Mouse (Mus musculus): ENCODE data around the gene Ifnl2. TPM values are rescaled to one million over a fixed set of nuclear protein-coding genes. Genes with fewer than 3 reads are reported as not detected.
A peak's percentile ranks its signal among the peaks of the same experiment; 100 is the strongest.
"Not testable (repeated sequence)": the region's sequence is repeated elsewhere in the genome, so short reads cannot be mapped to it uniquely, and the experiment has no call there.

Ifnl2 gene
- polyA plus RNA-seq, 1 experiment from 2014 or later = not detected

DNA sequence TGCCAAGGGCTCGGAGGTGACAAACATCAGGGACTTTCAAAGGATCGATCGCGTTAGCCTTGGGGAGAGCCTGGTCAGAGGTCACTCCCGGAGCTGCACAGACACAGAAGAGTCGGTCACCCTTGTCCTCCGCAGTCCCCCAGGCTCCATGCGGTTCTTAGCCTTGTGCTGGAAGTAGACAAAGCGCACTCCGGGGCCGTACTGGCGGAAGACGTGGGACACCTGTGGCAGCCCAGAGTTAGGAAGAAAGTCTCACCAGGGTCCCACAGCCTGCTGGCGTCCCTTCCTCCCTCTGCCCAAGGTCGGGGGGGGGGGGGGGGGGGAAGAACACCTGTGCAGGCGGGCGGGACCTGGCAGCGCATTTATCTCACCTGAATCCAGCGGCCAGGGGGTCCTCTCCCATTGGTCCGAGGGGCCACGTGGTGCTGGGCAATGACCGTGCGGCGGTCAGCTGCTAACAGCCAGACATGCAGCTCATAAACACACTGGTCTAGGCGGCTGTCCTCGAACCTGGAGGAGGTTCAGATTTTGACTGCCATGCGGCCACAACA is 33.9 kb upstream of the Ifnl2 start:
- no peak overlapping the region for H3K27ac ChIP-seq (replicated peaks)
- peaks cover 61% of the 10 kb centered on the region for H3K27me3 ChIP-seq
- H3K9me3 ChIP-seq (replicated peaks) = no peaks in the 10 kb centered on the region
- no peak overlapping the region for H3K4me3 ChIP-seq (replicated peaks)
- H3K36me3 ChIP-seq (replicated peaks) = no peaks in the 10 kb centered on the region
- H3K4me2 ChIP-seq = peak overlapping the region; percentile 45
- H3K9ac ChIP-seq = no peak overlapping the region
- no peak; the same call in 1 of the 2 replicates for ATAC-seq (ENCODE audit: insufficient read depth)
- 12% methylated on average over 26 of the region's 27 CpGs for WGBS (ENCODE audit: insufficient replicate concordance)
- H3K4me1 ChIP-seq (replicated peaks) = peaks cover 17% of the 10 kb centered on the region; the same call in 1 of the 2 replicates

DNA sequence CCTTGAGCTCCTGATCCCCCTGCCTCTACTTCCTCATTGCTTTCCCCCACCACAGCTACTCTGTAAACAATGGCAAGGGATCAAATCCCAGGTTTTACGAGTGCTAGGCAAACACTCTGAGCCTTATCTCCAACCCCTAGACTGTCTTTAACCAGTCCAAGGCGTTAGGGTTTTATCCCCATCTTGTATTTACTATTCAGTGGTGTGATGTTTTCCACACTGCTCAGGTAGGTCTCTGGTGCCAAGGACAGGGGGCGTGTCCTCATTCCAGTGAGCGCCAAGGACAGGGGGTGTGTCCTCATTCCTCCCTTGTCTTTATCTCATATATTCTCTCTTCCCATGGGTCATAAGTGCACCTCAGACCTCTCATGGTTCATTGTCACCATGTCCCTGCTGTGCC is 30.3 kb upstream of the Ifnl2 start, which contains the start of gene Sycn:
TSS of gene Sycn (plus strand) at position 360 of the 400 bp plus-strand sequence.
- no peak within 1 kb of the TSS for H3K4me2 ChIP-seq
- H3K36me3 ChIP-seq (replicated peaks) = no peaks in the 10 kb centered on the region
- H3K4me1 ChIP-seq (replicated peaks) = 0 out of 2 replicates have a peak, but pooled peaks cover 6% of the 10 kb centered on the region
- no peak within 1 kb of the TSS for H3K9ac ChIP-seq
- ATAC-seq (ENCODE audit: insufficient read depth) = no peak
- H3K27me3 ChIP-seq = peaks cover 29% of the 10 kb centered on the region
- no peak within 1 kb of the TSS for H3K27ac ChIP-seq (replicated peaks)
- no peaks in the 10 kb centered on the region for H3K9me3 ChIP-seq (replicated peaks)
- 51% methylated on average over 4 of the region's 4 CpGs for WGBS (ENCODE audit: insufficient replicate concordance)
- no peak within 1 kb of the TSS for H3K4me3 ChIP-seq (replicated peaks)

DNA sequence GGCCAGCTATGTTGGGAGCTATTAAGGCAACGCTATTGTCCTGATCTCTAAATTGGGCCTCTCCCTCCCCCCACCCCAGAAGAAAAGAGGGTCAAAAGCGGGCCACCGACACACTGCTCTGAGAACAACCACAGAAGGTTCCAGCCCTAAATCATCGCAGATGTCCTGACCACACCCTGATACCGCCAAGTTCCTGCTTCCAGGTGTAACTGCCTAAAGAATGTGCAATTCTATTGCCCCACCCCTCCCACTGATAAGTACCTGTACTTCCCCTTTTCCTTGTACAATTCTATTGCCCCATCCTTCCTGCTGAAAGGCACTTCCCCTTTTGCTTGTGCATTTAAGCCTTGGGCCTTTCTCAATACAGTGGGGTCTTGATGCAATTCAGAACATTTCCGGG is 28.6 kb upstream of the Ifnl2 start:
- not testable (repeated sequence) for H3K36me3 ChIP-seq (replicated peaks); H3K27ac ChIP-seq (replicated peaks); H3K9ac ChIP-seq; H3K4me1 ChIP-seq (replicated peaks); H3K4me3 ChIP-seq (replicated peaks); H3K4me2 ChIP-seq; H3K9me3 ChIP-seq (replicated peaks); ATAC-seq (ENCODE audit: insufficient read depth)
- 68% methylated on average over 6 of the region's 6 CpGs for WGBS (ENCODE audit: insufficient replicate concordance)
- peaks cover 12% of the 10 kb centered on the region for H3K27me3 ChIP-seq

DNA sequence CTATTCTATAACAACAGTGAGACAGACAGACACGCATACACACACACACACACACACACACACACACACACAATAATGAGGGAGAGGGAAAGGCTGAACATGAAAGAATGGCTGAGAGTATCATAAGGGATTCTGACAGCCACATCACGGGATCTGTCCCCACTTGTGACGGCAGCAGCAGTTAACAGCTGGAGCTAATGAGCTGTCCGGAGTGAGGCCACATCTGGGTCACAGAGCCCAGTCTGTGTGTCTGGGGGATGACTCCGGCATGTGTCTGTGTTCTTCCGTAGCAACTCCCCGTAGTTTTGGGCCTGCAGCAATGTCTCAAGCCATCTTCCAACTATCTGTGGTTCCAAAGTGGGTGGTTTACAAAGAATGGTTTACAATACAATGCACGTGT is 21.8 kb upstream of the Ifnl2 start:
- Histone ChIP-seq H3K27ac (replicated peaks) (no peak overlapping the region), H3K4me1 (replicated peaks) (peaks cover 9% of the 10 kb centered on the region), H3K27me3 (no peaks in the 10 kb centered on the region), H3K36me3 (replicated peaks) (no peaks in the 10 kb centered on the region), H3K9ac (no peak overlapping the region), H3K4me2 (no peak overlapping the region), H3K9me3 (replicated peaks) (no peaks in the 10 kb centered on the region), H3K4me3 (replicated peaks) (no peak overlapping the region)
- ATAC-seq (ENCODE audit: insufficient read depth) = no peak
- WGBS (ENCODE audit: insufficient replicate concordance) = 70% methylated on average over 8 of the region's 8 CpGs

DNA sequence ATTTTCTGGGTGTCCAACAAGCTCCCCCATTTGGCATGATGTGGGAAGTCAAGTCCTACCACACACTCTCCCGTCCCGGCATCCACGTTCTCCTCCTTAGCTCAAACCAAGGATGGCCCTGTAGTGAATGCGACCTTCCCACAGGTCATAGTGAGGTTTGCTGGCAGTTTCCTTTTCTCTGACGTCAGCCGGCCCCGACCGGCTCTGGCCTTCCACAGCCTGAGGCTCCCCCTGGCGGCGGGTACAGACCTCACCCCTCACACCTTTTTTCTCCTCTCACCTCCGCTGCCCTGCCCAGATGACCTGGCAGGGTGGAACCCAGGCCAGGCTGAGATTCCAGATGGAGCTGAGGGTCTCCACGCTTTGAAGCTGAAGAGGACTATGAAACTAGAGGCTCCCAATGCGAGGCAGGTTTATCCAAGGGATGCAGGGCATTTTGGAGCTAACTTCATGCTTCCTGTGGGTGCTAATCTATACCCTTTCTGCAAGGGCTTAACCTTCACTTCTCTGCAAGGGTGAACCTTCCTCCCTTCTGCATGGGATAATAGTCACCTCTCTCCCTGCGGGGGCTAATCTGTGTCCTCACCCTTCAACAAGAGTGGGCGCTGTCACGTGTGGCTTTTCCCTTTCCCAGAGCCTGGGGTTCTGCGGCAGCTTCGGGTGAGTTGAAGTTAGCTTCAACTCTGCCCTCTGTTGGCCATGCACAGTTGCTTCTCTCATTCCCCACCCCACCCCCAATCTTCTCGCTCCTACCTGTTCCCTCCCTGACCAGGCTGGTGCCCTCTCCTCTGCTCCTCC is 17.9 kb upstream of the Ifnl2 start:
- H3K4me3 ChIP-seq (replicated peaks) = no peak overlapping the region
- 4% methylated on average over 19 of the region's 19 CpGs for WGBS (ENCODE audit: insufficient replicate concordance)
- no peaks in the 10 kb centered on the region for H3K9me3 ChIP-seq (replicated peaks)
- no peaks in the 10 kb centered on the region for H3K36me3 ChIP-seq (replicated peaks)
- H3K4me1 ChIP-seq (replicated peaks) = peaks cover 9% of the 10 kb centered on the region
- no peak overlapping the region for H3K27ac ChIP-seq (replicated peaks)
- H3K4me2 ChIP-seq = peak overlapping the region; percentile 34
- H3K9ac ChIP-seq = no peak overlapping the region
- no peaks in the 10 kb centered on the region for H3K27me3 ChIP-seq
- peak; percentile 54; the same call in 1 of the 2 replicates for ATAC-seq (ENCODE audit: insufficient read depth)

DNA sequence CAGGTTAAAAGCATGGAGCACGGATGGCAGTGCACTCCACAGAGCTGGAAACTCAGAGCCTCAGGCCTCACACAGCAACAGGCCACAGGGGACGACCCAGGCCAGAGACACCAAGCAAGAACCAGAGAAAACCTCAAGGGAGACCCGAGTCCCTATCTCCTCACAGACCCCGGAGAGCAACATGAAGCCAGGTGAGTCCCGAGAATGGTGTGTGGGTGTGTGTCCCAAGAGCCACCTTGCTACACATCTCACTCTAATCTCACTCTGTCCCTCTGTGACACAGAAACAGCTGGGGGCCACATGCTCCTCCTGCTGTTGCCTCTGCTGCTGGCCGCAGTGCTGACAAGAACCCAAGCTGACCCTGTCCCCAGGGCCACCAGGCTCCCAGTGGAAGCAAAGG is 12.3 kb upstream of the Ifnl2 start, which contains the start of gene Ifnl3:
TSS of gene Ifnl3 (plus strand) at position 301 of the 400 bp plus-strand sequence.
- 59% methylated on average over 5 of the region's 6 CpGs for WGBS (ENCODE audit: insufficient replicate concordance)
- ATAC-seq (ENCODE audit: insufficient read depth); H3K9me3 ChIP-seq (replicated peaks); H3K9ac ChIP-seq; H3K4me3 ChIP-seq (replicated peaks); H3K27ac ChIP-seq (replicated peaks); H3K4me2 ChIP-seq; H3K27me3 ChIP-seq; H3K36me3 ChIP-seq (replicated peaks); H3K4me1 ChIP-seq (replicated peaks): not testable (repeated sequence)

DNA sequence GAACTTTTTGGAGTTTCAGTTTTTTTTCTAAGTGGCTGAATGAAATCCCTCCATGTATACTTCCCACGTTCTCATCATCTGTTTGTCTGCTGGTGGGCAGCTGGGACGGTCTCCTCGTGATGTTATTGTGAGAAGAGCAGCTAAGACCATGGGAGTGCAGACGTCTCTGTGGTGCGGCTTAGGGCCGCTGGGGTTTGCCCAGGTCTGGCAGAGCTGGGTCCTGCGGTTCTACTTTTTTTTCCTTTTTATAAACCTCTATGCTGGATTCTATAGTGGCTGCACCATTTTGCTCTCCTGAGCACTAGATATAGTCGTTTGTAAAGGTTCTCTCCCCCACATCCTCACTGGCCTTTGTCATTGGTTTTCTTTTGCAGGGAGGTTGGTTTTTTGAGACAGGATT is 1.2 kb upstream of the Ifnl2 start:
- H3K9me3 ChIP-seq (replicated peaks) = no peaks in the 10 kb centered on the region
- no peaks in the 10 kb centered on the region for H3K4me1 ChIP-seq (replicated peaks)
- H3K4me3 ChIP-seq (replicated peaks) = no peak overlapping the region
- no peak overlapping the region for H3K27ac ChIP-seq (replicated peaks)
- H3K4me2 ChIP-seq = no peak overlapping the region
- H3K27me3 ChIP-seq = no peaks in the 10 kb centered on the region
- no peaks in the 10 kb centered on the region for H3K36me3 ChIP-seq (replicated peaks)
- 60% methylated on average over 8 of the region's 8 CpGs for WGBS (ENCODE audit: insufficient replicate concordance)
- H3K9ac ChIP-seq = no peak overlapping the region
- ATAC-seq (ENCODE audit: insufficient read depth) = no peak

DNA sequence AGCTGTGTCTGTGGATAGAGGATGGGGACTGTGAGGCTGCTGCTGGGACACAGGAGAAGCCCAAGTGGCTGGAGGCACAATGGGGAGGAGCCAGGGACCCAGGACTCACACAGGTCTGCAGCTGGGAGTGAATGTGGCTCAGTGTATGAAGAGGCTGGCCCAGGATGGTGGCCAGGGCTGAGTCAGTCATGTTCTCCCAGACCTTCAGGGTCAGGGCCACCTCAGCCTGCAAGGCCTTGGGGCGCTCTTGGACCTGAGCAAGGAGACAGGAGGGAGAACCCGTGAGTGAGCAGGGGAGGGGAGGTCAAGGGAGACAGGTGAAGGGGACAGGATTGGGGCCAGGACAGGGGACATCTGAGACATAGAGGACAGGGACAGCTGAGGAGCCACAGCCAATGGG is 1.1 kb downstream of the Ifnl2 start:
- not testable (repeated sequence) for ATAC-seq (ENCODE audit: insufficient read depth); H3K36me3 ChIP-seq (replicated peaks); H3K9ac ChIP-seq; H3K4me3 ChIP-seq (replicated peaks); H3K27ac ChIP-seq (replicated peaks); H3K4me2 ChIP-seq; H3K4me1 ChIP-seq (replicated peaks); H3K9me3 ChIP-seq (replicated peaks); H3K27me3 ChIP-seq
- 53% methylated on average over 2 of the region's 2 CpGs for WGBS (ENCODE audit: insufficient replicate concordance)

DNA sequence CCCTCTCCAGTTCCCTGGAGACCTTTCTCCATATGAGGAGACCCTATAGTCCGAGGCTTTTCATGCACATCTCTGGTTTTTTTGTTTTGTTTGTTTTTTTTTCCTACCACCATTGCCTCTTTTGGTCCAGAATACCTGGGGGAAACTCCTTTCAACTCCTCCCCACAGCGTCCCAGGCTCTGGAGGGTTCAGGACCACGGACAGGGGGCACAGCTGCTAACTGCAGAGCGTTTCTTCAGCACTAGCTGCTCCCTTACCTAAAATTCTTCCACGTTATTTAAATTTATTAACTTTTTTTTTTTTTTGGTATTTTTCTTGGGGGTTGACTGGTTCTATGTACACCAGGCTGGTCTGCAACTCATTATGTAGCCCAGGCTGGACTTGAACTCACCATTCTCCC is 4.7 kb downstream of the Ifnl2 start:
- Histone ChIP-seq H3K36me3 (replicated peaks) (no peaks in the 10 kb centered on the region), H3K27me3 (no peaks in the 10 kb centered on the region; the same call in 1 of the 2 replicates), H3K4me1 (replicated peaks) (no peaks in the 10 kb centered on the region), H3K4me3 (replicated peaks) (no peak overlapping the region), H3K9me3 (replicated peaks) (no peaks in the 10 kb centered on the region), H3K9ac (no peak overlapping the region), H3K4me2 (no peak overlapping the region), H3K27ac (replicated peaks) (no peak overlapping the region)
- 1% methylated on average over 5 of the region's 5 CpGs for WGBS (ENCODE audit: insufficient replicate concordance)
- no peak for ATAC-seq (ENCODE audit: insufficient read depth)

DNA sequence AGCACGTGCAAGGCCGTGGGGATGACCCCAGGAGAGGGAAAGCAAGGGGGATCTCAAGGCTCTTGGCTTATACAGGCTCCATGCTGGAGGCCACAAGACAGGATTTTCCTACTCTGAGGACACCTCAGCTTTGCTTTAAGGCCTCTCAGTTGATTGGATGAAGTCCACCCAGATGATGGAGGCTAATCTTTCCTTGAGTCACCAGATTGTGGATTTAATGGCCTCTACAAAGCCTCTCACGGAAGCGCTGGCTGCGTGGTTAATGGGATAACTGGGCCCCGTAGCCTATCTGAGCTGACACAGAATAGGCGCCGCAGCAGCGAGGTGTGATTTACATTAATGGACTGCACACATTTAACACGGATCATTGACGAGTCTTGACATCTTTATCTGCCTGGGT is 14.8 kb downstream of the Ifnl2 start:
- Histone ChIP-seq H3K27me3 (no peaks in the 10 kb centered on the region), H3K27ac (replicated peaks) (no peak overlapping the region), H3K4me1 (replicated peaks) (no peaks in the 10 kb centered on the region; the same call in 1 of the 2 replicates), H3K4me3 (replicated peaks) (no peak overlapping the region), H3K9ac (no peak overlapping the region), H3K36me3 (replicated peaks) (no peaks in the 10 kb centered on the region), H3K4me2 (no peak overlapping the region), H3K9me3 (replicated peaks) (no peaks in the 10 kb centered on the region)
- no peak for ATAC-seq (ENCODE audit: insufficient read depth)
- 60% methylated on average over 11 of the region's 11 CpGs for WGBS (ENCODE audit: insufficient replicate concordance)

DNA sequence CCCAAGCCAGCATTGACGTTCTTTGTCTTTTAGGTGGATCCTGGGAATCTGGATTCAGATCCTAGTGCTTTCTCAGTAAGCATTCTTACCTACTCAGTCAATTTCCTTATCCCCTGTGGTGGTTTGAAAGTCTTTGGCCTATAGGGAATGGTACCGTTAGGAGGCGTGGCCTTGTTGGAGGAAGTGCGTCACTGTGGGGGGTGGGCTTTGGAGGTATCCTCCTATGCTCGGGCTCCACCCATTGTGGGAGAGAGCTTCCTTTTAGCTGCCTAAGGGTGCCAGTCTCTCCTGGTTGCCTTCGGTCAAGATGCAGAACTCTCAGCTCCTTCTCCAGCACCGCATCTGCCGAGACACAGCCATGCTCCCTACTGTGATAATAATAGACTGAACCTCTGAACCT is 17.9 kb downstream of the Ifnl2 start:
- no peak overlapping the region for H3K4me2 ChIP-seq
- WGBS (ENCODE audit: insufficient replicate concordance) = 69% methylated on average over 8 of the region's 8 CpGs
- H3K27ac ChIP-seq (replicated peaks) = no peak overlapping the region
- H3K27me3 ChIP-seq = peaks cover 14% of the 10 kb centered on the region
- H3K9me3 ChIP-seq (replicated peaks) = no peaks in the 10 kb centered on the region
- no peaks in the 10 kb centered on the region for H3K36me3 ChIP-seq (replicated peaks)
- no peak overlapping the region for H3K9ac ChIP-seq
- peaks cover 2% of the 10 kb centered on the region; the same call in 1 of the 2 replicates for H3K4me1 ChIP-seq (replicated peaks)
- ATAC-seq (ENCODE audit: insufficient read depth) = no peak
- H3K4me3 ChIP-seq (replicated peaks) = no peak overlapping the region
